Mouse (Mus musculus) urinary bladder, adult 2 months (tissue): Measurements from ENCODE around the gene Tecta. TPM values are rescaled to one million over a fixed set of nuclear protein-coding genes. Genes with fewer than 3 reads are reported as not detected.

Experiments
- DNase-seq: peaks from one replicate; pipeline ENCODE4 v3.0.0; 2022; ENCODE audit warnings: low spot score
- polyA plus RNA-seq: library from polyadenylated mRNA; depleted of rRNA; stranded (reverse); fragments of >200 nt; gene quantifications from 2 replicates; pipeline ENCODE4 v1.2.3, GENCODE M21; 2012

Gene Tecta
- polyA plus RNA-seq, 1 experiment = 0.03 TPM

DNA sequence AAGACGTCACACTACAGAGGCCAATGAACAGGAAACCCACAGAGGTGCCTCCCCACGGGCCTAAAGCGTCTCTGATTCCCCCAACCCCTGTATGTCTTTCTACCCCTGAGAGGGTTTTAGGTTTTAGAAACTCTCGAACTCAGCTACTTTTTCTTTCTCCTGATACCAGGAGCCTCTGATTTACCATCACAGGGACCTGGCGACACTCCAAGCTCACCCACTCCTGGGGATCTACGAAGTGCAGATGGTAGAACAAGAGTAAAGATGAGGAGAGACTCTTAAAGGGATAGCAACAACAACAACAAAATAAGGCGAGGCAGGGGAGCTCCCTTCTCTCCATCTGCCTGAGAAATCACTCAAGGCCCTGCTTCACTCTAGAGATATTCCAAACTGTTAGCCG is 12.7 kb downstream of the Tecta start:
- DNase-seq = no peak

DNA sequence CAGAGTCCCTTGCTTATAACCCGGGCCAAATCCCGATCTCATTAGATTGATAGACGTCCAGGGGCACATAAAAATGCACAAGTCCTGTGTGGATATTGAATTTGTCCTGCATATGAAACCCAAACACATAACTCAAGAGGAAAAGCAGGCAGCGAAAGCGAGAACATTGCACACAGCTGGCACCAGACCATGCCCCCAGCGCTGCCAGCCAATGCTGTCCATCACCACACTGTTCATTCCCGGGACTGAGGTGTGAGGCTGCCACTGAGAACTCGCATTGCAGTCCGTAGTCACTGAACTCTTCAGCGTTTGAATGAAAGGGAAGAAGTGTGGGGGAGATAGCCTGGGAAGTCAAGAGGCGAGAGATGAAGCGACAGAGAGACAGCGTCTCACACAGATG is 14.1 kb downstream of the Tecta start:
- DNase-seq = no peak

DNA sequence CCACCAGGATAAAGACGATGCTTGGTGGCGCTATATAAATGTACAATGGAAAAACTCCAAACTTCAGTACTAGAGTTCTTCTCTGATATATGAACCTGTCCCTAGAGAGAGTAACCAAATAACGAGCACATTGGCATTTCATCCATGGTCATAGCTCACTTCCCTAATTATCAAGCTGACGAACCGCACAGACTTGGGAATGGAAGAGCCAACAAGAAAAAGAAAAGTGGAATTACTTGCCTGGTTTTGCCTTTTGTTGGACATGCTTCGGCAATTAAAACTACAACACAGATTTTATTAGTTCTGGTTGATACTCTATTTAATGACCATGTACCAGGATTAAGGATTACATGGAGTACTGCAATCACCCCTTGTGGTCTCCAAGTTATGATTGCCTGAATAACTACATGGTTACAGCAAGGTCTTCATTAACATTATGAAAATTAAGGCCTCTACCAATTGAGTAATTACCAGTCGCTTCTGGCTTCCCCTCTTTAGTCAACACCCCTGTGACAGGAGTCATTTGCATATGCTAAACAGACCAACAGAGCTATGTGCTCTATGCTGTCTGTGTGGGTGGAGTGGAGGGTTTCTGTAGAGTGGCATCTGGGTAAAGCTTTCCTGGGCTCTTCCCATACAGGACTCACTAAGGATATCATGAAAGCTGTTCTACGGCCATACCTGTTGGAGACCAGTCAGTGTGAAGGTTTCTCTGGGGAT is 16.9 kb downstream of the Tecta start:
- DNase-seq = no peak

DNA sequence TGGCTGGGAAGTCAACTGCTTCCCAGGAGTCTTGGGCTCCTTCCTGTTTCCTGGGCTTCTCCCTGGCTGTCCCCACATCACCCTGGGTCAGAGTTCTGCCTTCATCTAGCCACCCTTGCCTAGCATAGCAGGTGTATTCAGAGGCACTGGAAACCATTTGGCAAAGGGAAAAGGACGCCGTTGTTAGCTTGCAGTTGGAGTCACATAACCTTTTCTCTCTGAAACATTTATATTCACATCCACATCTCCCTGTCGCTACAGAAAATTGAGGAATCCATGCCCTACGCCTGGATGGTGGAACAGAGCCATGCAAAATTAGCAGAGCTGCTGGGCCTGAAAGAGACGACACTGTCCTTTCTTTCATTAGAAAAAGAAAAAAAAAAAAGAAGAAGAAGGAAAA is 17.7 kb downstream of the Tecta start:
- DNase-seq = no peak

DNA sequence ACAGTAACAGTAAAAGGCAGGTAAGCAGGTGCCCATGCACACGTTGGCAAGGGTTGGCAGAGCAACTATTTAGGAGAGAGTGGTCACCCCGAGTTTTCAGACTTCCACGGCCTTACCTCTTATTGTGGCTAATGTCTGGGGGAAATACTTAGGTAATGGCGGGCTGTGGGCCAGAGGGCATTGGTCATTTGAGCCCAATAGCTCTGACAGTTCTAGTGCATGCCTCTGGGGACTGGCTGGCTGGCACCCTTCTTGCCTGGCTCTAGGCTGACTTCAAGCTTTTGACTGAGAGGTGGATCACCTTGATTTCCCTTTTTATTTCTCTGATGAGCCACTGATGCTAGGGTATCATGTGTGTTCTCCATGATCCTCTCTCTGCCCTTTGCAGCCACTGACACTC is 21.7 kb downstream of the Tecta start:
- DNase-seq = no peak

DNA sequence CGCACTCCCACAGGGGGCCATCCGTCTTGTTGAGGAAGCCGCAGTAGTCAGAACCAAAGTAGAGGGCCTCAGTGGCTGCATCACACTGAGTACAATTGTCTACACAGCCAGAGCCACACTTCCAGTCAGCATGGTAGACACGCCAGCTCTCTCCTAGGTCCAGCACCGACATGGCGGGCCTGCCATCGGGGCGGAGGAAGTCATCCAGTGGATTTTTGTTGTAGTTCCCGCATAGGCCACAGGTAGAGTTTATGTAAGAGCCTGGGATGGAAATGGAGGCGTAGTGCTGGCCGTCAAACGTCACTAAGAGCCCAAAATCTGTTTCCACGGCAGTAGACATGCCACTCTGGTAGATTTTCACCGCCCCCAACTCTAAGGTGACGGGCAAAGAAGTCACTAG is 22.1 kb downstream of the Tecta start:
- no peak for DNase-seq

DNA sequence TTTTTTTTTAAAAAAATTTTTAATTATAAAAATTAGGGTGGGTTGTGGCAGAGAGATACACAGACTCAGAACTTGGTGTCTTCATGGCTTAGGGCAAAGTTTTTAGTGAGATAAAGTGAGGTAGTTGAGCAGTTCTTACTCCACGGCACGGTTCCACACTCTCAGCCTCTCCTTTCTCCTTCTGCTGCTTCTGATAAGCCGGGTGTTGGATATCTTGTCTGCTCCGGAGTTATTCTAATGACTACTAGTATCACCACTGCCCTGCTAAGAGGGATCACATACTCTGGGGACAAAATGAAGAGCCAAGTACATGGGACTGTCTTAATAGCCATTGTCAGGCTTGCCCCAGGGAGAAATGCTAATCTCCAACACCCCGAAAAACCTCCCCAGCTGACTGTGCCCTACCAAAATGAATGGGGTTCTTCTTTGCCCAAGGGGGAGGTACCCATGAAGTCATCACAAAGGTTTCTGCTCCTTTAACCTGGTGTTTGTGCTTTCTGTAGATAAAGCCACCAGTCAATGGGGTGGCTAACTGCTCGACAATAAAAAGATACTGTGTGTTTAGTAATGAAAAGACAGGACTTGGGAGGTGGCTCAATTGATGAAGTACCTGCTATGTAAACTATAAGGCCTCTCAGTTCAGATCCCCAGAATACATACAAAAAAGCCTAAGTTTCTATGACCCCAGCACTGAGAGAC is 27.9 kb downstream of the Tecta start:
- no peak for DNase-seq

DNA sequence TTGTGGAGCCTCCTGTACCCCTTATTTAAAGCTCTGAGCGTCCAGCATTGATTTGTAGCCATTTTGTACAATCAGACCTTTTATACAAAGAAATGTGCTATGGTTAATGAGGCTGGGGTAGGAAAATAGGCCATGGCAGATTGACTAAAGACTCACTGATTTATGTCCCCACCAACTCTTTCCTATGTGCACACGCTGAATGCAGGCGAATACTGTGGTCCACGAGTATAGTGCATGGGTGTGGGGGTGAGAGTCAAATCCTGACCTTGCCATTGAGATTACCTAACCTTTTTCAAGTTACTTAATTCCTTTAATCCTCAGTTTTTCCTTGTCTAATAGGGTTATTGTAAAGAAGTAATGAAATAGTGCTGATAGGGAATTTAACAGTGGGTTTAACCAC is 42.1 kb downstream of the Tecta start:
- no peak for DNase-seq

DNA sequence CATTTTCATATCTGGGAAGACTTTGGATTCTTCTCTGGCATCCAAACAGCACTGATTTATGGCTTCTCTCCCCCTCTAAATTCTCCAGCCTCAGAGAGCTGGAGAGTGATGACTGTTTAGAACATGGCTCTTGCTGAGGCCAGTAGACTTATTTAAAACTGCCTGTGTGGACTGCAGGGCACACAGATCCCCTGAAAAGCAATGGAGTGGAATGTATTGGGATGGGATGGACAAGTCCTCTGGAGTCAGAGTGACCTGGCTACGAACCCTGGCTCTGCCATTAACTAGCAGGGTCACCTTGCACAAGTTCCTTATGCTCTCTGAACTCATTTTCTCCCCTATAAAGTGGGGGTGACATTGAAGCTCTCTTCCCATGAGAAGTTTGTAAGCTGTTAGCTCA is 44.9 kb downstream of the Tecta start:
- no peak for DNase-seq

DNA sequence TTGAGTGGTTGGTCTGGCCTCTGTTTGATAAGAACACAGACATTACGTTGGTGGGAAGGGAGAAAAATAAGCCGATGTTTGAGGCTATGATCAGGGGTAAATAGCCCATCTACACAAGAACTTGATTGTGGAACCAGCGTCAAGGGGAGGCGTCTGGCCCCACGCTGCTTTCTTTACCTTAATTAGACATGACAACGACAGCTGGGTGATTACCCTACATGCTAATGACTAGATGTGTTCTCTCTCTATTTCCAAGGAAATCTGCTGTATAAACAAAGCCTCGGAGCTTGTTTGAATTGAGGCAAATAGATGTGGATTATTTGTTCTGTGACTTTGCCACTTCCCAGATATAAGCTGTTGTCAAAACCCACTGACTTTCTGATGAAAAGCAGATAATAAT is 49.9 kb downstream of the Tecta start:
- DNase-seq = no peak

DNA sequence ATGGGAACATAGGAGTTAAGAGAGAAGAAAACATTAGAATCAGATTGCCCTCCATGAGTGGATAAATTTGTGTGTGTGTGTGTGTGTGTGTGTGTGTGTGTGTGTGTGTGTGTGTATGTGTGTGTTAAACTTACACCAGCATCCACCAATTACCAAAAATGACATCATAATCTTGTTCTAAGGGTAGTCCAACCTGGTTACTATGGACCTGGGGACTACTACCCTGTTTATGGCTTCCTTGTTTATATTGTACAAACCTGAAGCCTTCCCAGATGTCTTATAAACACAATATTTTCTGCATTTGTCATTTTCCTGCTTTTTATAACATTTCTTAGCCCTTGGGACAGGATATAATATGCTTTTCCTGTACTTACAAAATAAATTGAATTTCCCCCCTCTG is 53.4 kb downstream of the Tecta start:
- DNase-seq = no peak

DNA sequence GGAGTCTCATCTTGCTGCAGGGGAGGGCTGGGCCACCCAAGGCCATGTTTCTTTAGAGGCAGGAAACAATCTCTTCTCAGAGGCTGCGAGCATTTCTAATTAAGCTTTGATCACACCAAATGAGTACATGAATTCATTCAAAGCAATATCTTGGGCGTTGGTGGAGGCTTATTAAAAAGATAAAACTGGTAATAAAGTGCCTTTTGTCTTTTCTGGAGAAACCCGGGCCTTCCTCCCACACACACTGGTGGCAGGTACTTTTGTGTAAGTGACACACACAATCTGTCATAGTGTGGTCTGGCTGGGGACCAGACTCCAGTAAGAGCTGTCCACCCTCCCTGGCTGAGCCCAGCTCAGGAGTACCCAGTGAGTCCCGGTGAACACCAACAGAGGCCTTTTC is 60.6 kb downstream of the Tecta start:
- DNase-seq = no peak

DNA sequence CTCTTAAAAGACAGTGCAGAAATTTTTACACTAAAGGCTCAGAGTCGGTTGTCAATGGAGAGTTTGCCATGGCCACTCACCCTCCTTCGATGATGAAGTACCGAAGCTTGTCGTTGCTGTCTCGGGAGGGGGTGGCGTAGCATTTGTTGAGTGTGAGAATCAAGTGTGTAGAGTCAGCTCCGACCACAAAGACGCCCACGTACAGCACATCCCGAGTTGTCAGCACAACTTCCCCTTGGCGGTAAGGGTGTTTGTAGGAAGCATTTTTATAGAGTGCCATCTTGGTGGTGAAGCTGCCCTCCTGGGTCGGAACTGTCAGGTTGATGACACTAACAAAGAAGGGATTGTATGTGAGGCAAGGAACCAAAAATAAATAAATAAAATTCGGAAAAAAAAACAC is 62.7 kb downstream of the Tecta start:
- no peak for DNase-seq

DNA sequence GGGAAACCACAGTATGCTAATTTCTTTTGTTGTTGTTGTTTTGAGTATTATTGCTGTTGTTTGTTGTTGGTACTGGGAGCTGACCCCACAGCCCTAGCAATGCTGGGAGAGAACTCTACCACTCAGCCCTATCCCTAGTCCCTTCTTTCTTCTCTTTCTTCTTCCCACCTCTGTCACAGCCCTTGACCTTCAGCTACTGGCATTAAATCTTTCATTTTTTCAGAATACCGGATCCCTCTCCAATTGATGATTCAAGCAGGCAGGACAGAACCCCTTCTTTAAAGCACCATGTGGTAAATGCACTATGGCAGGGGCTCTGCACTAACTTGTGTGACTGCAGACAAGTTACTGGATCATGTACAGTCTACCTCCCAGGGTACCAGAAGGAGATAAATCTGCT is 63.2 kb downstream of the Tecta start:
- DNase-seq = no peak

DNA sequence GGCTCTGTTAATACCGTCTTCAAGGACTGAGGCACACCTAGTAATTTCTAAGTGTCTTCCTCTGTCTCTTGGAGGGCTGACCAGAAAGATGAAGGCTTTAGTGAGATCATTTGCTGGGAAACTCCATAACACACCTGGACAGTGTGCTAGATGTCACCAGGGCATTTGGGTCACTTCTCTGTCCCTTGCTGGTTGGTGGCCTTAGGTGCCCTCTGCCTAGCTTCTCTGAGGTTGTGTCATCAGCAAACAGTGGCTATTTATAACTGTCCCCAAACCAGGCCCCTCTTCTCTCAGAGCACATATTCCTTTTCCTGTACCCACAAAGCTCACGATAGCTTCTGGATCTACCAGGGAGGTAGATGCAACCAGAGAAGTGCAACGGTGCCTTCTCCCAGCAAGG is 64.8 kb downstream of the Tecta start:
- no peak for DNase-seq

DNA sequence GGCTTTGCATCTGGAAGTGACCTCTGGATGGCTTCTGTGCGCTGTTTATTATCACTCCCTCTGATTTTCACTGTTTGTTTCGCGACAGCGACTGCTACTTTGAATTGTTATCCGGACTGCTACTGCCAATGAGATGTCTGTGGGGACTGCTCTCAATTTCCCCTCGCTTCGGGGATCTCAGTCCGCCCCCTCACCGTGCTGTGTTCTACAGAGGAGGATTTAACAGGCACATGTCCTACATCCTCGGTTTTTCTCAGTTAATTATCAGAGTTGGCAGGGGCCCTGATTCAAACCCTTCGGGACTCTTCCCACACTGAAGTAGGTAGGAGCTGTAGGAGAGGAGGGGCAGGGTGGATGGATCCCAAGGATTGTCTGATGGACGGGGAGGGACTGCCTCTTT is 67.0 kb downstream of the Tecta start:
- DNase-seq = no peak

DNA sequence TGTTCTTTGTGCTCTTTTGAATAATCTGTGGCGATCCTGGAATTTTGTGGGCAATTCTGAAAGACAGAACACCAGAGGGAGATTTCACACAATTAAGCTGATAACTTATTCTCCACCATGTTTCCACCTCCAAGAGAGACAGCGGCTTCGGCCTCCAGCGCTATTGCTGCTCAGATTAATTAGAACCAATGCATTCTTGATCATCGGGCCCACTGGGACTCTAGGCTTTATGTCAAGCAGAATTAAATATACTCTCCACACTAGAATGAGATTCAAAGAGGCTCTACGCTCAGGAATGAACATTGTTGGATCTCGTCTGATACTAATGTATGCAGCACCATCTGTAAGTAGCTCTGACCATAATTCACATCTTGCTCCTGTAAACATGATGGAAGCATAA is 68.4 kb downstream of the Tecta start:
- no peak for DNase-seq

DNA sequence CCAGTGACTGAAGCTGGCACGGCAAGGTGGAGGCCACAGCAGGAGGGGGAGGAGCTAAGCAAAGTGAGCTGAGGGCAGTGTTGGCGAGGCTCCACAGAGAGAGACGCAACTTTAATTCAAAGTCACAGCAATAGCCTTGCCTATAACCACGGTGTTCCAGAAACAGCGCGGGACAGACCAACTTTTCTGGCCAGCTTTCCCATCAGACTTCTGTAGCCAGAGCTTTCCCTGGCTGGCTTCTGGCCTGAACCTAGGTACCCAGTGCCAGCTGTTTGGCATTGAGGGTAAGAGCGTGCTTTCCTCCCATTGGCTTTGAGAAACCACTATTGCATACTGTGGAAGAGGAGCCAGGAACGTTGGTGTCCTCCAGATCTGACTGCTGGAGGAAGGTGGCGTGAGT is 70.0 kb downstream of the Tecta start:
- DNase-seq = no peak

DNA sequence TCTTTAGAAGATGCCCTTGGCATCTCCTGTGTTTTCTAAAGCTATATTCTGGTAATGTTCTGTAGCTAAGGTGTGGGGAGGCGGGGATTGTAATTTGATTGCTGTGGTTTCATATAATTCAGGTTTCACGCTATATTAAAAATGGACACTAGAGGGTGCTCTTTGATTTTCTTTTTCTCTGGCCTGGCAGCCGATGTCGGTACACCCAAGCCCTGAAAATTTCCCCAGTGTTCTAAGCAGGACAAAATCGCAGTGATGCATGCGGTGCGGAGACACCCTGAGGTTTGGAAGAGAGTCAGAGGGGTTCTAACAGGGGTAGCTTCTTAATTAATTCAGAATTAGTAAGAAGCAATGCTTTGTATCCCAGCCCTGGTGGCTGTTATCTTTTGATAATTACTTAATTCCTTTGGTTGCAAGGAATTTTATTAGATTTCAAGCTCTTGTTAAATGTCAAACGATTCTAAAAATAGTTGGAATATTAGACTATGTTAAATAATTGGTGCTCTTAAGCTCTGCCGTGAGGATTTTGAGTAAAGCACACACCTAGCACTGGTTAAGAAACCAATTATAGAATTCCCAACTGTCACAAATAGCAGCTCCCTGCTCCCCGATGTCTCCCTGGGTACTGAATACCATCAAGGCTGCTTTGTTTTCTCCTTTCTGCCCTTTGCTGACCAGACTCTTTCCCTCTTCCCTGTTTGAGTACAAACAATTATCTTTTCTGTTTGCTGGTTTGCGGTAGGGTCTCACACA is 72.9 kb downstream of the Tecta start:
- DNase-seq = no peak

DNA sequence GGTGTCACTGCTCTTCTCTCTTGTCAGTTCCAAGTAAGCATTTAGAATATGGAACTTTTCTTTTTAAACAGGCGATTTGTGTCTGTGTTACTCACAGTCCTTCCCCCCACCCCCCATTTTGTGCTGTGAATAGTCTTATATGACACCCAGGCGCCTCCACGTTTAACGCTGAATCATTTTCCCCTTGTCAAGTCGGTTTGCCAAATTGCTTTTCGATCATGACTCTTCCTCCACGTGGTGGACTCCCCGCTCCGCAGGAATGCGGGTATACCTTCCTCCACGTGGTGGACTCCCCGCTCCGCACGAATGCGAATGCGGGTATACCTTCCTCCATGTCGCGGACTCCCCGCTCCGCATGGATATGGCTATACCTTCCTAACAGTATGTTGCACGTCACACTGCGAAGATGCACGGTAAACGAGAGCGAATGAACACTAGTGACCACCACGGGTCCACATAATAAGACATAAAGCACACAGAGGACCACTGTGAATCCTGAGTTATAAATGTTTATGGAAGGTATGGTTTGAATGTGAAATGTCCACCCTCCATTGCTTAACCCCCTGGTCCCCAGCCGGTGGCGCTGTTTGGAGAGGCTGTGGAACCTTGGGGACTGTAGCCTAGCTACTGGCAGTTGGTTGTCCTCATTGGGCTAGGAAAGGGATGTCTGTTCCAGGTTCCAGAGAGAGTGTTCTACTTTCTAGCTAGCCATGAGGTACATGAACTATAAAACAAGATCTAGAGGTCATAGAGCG is 74.9 kb downstream of the Tecta start:
- DNase-seq = no peak

DNA sequence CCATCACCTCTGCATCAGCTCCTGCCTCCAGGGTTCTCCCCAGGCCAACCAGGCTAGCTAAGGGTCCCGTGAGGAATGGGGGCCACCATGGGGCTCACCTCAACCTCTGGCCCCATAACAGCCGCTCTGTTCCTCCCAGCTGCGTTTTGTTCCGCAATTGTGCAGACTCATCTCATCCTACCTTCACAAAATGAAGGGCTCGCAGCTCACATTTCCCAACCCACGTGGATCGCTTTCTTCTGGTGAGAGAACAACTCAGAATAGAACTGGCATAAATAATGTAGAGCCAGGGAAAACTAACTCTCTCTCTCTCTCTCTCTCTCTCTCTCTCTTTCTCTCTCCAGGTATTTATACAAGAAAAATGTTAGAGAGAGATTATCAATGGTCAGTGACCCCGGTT is 76.5 kb downstream of the Tecta start:
- no peak for DNase-seq

DNA sequence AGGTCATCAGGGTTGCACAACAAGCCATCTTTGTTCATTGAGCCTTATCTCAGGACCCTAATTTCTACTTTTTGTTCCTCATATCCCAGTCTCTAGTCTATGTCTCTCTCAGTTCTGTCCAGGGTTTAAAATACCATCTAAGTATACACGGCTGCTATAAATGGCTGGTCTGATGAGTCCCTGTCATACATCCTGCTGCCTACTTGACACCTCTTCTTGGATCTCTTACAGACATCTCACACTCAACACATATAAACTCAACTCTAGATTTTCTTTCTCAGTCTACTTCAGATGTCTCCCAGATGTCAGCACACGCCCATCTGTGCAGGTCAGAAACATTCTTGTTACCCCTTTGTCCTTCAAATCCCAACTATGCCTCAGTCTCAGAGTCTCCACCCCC is 78.3 kb downstream of the Tecta start:
- DNase-seq = no peak
